Mouse (Mus musculus) cerebellum, adult 2 months (tissue): Measurements from ENCODE around the gene Fam196b. TPM values are rescaled to one million over a fixed set of nuclear protein-coding genes. Genes with fewer than 3 reads are reported as not detected.

Experiments
- DNase-seq, 2 experiments: peaks; one replicate each; pipeline ENCODE4 v3.0.0; 2021
- H3K27ac ChIP-seq: fragments of 200-500 bp; 2 replicates; pipeline ENCODE4 v1.5.1; 2012; ENCODE audit warnings: low read length, control low read depth, inconsistent platforms; ENCODE audit not compliant: insufficient read depth
- H3K27me3 ChIP-seq: fragments of 200-500 bp; 2 replicates; pipeline ENCODE4 v1.6.1; 2012; ENCODE audit warnings: inconsistent platforms, mild to moderate bottlenecking, low read length, moderate library complexity; ENCODE audit not compliant: control insufficient read depth, insufficient read depth
- H3K4me1 ChIP-seq: fragments of 200-500 bp; 2 replicates; pipeline ENCODE4 v1.6.1; 2011; ENCODE audit warnings: low read length; ENCODE audit not compliant: control insufficient read depth, insufficient read depth
- H3K4me3 ChIP-seq: fragments of 200-500 bp; replicated peaks from 2 replicates; pipeline ENCODE3; 2011; ENCODE audit warnings: mild to moderate bottlenecking, low read depth, low read length, control low read depth; ENCODE audit not compliant: insufficient read depth
- CTCF ChIP-seq: fragments of 200-500 bp; IDR thresholded peaks from 2 replicates; pipeline ENCODE4 v1.5.1; 2011; ENCODE audit warnings: low read depth, mild to moderate bottlenecking, control low read depth, low read length, moderate library complexity, borderline replicate concordance; ENCODE audit not compliant: insufficient read depth
- POLR2A ChIP-seq: fragments of 200-500 bp; IDR thresholded peaks from 2 replicates; pipeline ENCODE4 v1.6.1; 2011; ENCODE audit warnings: low read length, control low read depth, borderline replicate concordance; ENCODE audit not compliant: insufficient read depth
- WGBS: fragments of 180-500 bp; shearing (Covaris S2); methylation state at CpG from one replicate; pipeline ENCODE4 v1.1.7; 2018; 5-methylcytosine and 5-hydroxymethylcytosine counted together
- polyA plus RNA-seq: library from polyadenylated mRNA; depleted of rRNA; stranded (reverse); fragments of >200 nt; gene quantifications from 2 replicates; pipeline ENCODE4 v1.2.3, GENCODE M21; 2012

The Fam196b gene
- polyA plus RNA-seq, 1 experiment = 4.6 TPM

DNA sequence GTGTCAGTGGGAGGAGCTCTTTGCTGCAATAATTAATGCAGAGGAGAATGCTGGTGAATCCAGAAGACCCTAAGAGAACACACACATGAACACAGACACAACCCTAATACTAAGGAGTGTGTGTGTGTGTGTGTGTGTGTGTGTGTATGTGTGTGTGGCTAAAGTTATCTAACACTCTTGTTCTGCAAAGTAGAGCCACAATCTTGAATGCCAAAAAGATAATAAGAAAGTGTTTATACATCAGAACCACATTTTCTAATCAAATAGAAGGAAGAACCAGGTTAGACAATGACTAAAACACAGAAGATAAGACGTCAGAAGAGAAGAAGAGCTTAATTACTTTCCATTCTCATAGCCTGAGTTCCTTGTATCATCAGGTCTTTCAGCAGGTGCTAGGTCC, 60.9 kb downstream of the Fam196b start:
- Histone ChIP-seq H3K27ac (no peak overlapping the region), H3K4me1 (no peaks in the 10 kb centered on the region; the same call in 1 of the 2 replicates), H3K4me3 (no peak overlapping the region), H3K27me3 (no peaks in the 10 kb centered on the region)
- DNase-seq = no peak
- WGBS = 85% methylated on average over 1 of the region's 1 CpGs
- TF ChIP-seq CTCF (no peak), POLR2A (no peak)

DNA sequence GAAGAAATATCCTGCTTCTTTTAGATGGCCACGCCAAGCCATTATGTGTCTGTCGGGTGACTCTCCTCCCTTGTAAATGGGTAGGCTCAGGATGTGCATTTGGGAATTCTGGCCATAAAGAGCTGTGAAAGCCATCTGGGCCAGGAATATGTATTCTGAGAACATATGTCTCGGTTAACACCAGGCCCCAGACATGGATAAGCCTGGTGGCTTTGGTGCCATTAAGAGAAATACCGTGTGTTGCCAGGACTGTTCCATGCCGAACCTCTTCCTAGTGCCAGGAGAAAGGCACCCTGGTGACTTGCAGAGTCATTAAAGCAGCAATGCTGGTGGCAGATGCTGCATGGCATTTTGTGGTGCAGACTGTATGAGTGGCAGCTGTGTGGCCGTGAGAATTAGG, 63.0 kb downstream of the Fam196b start:
- no peak for TF ChIP-seq CTCF
- TF ChIP-seq POLR2A = no peak
- H3K4me3 ChIP-seq = no peak overlapping the region
- DNase-seq = no peak
- H3K27ac ChIP-seq = no peak overlapping the region
- no peaks in the 10 kb centered on the region; the same call in 1 of the 2 replicates for H3K4me1 ChIP-seq
- 28% methylated on average over 6 of the region's 6 CpGs for WGBS
- no peaks in the 10 kb centered on the region for H3K27me3 ChIP-seq

DNA sequence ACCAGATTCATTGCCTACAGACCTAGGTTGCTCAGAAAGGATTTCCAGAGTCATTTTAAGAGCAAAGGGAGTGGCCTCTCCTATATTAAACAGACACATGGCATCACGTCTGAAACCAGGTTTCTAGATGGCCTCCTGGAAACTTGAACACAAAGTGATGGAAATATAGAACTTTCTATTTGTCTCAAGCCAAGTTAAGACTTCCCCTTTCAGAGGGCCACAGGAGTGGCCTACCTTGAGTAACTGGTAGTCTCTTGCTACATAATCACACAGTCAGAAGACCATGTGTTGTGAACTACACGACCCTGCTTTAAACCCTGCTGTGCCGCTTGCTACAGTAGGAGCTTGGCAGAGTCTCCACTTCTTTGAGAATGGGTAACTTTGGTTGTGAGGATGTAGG, 68.9 kb downstream of the Fam196b start:
- TF ChIP-seq CTCF (no peak), POLR2A (no peak)
- Histone ChIP-seq H3K4me1 (no peaks in the 10 kb centered on the region), H3K4me3 (no peak overlapping the region), H3K27ac (no peak overlapping the region), H3K27me3 (no peaks in the 10 kb centered on the region)
- no peak for DNase-seq
- 81% methylated on average over 3 of the region's 3 CpGs for WGBS

- H3K4me1 ChIP-seq = no peaks in the 10 kb centered on the region
- no peaks in the 10 kb centered on the region for H3K27me3 ChIP-seq
- WGBS = 76% methylated on average over 4 of the region's 4 CpGs
- no peak for TF ChIP-seq CTCF
- TF ChIP-seq POLR2A = no peak
- H3K4me3 ChIP-seq = no peak overlapping the region
- H3K27ac ChIP-seq = no peak overlapping the region
- DNase-seq = no peak
These were observed 69.6 kb downstream of the Fam196b start for GRCm38 (mm10) chr11:34384178-34384577.

DNA sequence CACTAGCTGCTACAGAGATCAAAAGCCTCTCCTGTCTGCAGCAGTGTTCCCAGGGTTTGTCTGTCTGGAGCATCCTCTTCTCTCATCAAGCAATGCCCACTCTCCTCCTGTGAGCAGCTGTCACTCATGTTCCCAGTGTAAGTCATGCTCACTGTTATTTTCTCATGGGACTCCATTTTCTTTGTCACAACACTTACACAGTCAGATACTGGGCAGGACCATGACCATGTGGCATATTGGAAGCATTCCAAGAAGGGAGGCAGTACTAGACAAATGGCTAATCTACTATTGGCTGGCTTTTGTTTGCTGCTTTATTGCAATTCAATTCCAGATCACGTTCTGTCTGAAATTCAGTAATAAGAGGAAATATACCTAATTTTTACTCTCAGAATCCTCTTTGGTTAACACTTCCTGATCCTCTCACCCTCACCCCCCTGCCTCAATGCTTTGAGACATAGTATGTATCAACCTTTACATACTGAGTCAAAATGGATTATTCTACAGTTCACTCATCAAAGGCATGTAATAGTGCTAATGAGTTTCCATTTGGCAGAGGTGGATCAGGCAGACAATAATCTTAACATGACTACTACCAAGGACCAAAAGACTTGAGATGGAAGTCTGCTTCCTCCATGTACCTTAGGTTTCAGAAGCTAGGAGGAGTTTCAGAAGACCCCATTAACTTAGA, 70.5 kb downstream of the Fam196b start:
- Histone ChIP-seq H3K4me3 (no peak overlapping the region), H3K4me1 (no peaks in the 10 kb centered on the region), H3K27me3 (no peaks in the 10 kb centered on the region), H3K27ac (no peak overlapping the region)
- no peak for TF ChIP-seq POLR2A
- TF ChIP-seq CTCF = no peak
- WGBS = 13% methylated on average over 1 of the region's 1 CpGs
- DNase-seq = no peak

GRCm38 (mm10) chr11:34389261-34390116, 74.9 kb downstream of the Fam196b start:
- WGBS = 29% methylated on average over 6 of the region's 6 CpGs
- no peaks in the 10 kb centered on the region; the same call in 1 of the 2 replicates for H3K4me1 ChIP-seq
- no peak for DNase-seq
- no peak overlapping the region for H3K27ac ChIP-seq
- no peak for TF ChIP-seq CTCF
- no peak for TF ChIP-seq POLR2A
- no peaks in the 10 kb centered on the region for H3K27me3 ChIP-seq
- H3K4me3 ChIP-seq = no peak overlapping the region

DNA sequence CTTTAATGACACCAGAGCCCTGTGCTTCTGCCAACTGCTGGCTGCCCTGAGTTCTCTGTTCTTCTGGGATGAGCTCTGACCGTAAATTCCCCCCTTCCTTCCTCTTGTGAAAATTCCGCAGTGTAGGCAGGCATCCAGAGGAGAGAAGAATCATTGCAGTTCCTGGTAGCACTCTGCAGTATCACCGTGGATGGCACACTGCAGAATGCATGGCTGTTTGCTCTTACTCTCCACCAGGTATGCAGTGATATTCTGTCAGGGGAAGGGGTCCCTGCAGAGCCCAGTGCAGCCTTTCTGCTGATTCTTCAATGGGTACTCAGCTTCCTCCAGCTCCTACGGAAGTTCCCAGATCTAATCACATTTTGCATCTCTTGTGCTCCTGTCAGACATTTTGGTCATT, 77.5 kb downstream of the Fam196b start:
- H3K4me1 ChIP-seq = no peaks in the 10 kb centered on the region; the same call in 1 of the 2 replicates
- H3K4me3 ChIP-seq = no peak overlapping the region
- H3K27ac ChIP-seq = no peak overlapping the region
- WGBS = 31% methylated on average over 4 of the region's 4 CpGs
- no peak for TF ChIP-seq CTCF
- no peak for TF ChIP-seq POLR2A
- no peak for DNase-seq
- no peaks in the 10 kb centered on the region for H3K27me3 ChIP-seq

DNA sequence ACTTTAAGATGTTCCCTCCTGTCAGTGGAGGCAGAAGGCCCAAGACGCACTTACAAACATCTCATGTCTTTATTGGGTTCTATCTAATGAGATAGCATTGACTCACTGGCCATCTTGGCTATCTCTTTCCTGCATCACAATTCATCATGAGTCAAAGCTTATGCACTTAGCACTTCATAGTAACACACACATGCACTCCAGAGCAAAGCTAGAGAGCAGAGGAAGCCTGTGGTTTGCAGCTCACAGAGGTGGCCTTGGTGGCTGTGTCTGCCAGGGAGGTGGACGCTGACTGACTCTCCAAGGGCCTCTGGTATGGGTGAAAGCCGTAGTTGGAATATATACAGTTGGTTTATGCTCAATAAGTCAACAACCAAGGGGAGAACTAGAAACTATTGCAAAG, 81.2 kb downstream of the Fam196b start:
- DNase-seq = no peak
- Histone ChIP-seq H3K4me1 (no peaks in the 10 kb centered on the region; the same call in 1 of the 2 replicates), H3K27ac (no peak overlapping the region), H3K4me3 (no peak overlapping the region), H3K27me3 (no peaks in the 10 kb centered on the region)
- TF ChIP-seq POLR2A (no peak), CTCF (no peak)
- WGBS = 87% methylated on average over 3 of the region's 3 CpGs
